Mouse (Mus musculus): Measurements from ENCODE around the gene Smagp. TPM values are rescaled to one million over a fixed set of nuclear protein-coding genes. Genes with fewer than 3 reads are reported as not detected.
"Not testable (repeated sequence)": the region's sequence is repeated elsewhere in the genome, so short reads cannot be mapped to it uniquely, and the experiment has no call there.

Smagp gene
- total RNA-seq, 2 experiments from 2014 or later = 21.6 to 22.6 TPM

DNA sequence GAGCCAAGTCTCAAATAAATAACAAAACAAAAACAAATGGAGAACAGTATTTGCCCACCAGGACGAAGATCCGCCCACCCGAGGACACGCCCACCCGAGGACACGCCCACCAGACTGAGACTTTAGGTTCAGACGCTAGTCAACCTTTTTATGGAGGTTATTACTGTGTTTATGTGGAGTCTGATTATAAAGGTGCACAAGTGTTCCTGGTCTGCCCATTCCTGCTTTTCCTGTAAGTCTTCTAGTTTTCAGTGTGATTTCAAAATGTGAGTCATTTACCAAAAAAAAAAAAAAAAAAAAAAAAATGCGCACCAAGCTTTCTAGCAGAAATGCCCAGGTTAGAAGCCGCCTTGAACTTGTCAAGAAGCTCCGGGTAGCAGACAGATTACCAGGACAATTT is 9.5 kb downstream of the Smagp start:
- DNase-seq = no peak

DNA sequence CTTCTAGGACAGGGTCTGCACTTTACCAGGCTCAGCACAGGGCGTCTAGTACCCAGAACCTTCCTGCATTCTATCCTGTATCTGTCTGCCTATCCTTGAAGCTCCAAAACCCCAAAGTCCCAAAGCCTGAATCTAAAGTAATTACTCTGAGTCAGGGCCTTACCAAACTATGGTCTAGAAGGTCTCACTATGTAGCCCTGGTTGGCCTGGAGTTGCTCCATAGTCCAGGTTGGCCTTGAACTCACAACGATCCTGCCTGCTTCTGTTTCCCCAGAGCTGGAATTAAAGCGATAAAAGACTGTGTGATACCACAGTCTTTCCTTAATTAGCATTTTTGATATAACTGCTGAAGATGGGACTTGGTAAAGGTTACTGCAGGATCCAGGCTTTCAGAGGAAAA is 12.3 kb downstream of the Smagp start:
- no peak for DNase-seq

DNA sequence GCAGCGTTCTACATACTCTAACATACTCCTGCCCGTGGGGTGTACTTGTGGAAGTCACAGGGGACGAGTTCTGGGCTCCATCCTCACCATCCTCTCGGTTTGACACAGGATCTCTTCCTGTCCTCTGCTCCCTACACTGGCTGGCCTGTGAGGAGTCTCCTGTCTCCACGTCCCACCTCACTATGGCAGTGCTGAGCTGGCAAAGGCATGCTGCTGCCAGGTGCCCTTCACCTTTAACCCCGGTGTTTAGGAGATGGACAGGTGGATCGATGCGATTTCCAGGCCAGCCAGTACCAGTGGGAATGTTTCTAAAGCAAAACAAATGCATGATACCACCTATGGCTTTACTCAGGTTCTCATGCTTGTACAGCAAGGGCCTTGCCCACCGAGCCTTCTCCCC is 13.0 kb downstream of the Smagp start:
- DNase-seq = no peak

DNA sequence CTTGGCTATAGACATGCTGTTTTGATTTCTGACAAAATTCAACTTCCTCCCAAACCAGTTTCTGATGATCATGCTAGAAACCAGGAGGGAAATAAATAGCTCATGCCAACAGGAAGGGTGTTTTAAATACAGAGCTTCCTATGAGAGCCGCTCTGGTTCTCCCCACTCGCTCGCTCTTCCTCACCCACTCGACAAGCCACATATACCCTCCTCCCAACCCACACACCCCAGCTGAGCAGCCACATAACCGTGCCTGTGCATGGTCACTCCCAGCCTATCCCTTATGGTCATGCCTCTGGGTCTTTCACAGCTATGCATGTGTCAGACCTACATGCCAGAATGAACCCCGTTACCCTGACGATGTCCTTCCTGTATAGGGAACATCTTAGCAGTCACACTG is 14.6 kb downstream of the Smagp start:
- DNase-seq = no peak

DNA sequence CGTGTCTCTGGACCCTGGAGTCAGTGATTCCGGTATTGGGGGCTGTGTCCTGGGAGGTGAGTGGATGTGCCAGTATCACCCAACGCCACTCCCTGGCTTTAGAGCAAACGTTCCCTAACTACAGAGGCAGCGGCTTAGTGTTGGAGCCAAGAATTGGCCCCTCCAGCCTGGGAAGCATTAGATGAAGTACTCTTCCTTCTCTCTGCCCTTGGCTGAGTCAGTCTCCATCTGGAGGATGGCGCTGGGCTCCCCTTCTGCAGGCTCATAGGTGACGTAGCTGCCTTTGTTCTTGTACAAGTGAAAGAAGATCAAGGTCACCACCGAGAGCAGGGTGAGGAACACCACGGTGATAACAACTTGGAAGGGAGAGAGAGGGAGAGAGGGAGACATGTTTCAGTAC is 15.1 kb downstream of the Smagp start:
- DNase-seq = not testable (repeated sequence)

DNA sequence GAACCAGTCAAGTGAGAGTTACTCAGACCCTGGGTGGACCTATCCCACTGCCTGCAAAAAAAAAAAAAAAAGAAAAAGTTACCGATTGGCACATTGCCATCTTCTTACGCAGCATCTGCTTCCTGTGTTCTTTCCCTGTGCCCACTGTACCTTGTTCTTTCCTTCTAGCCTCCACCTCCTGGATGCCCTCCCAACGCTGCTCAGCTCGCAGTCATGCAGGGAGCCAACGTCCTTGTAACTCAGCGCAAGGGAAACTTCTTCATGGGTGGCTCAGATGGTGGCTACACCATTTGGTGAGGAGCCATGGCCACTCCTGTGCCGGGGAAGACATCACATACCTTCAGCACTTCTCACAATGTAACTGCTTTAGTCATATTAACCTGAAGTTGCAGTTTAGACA is 17.5 kb downstream of the Smagp start:
- DNase-seq = no peak

DNA sequence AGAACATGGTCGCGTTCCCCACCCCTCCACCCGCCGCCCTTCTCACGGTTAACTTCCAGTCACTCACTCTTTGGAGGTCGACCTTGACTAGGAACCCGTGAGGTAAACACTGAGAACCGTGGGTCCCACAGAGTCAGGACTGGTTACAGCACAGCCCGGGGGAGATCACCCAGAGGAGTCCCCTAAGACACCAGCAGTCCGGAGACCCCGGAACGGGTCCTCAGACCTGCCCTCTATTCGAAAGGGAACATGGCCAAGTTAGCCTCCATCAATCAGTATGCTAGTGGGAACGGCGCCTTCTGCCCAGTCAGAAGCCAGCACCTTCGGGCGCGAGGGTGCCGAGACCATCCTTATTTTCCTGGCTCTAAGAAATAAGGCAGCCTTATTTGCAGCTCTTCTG is 20.5 kb downstream of the Smagp start:
- no peak for DNase-seq

DNA sequence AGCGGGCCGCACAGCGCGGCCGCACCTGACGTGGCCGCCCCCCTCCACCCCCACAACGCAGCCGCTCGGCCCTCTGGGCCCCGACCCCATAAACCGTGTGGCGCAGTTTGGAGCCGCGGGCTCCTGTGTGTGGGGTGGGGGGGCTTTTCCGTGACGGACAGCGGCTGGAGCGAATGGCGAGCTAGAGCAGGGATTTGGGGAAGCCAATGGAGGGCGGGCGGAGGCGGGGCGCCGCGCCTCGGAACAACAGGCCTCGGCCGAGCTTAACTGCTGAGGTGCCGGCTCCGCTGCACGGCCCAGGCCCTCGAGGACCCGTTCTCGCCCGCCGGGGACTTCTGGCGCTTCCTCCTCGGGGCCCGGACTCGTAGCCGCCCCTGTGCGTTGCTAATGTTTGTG is 20.9 kb downstream of the Smagp start:
- DNase-seq = peak; percentile 96

DNA sequence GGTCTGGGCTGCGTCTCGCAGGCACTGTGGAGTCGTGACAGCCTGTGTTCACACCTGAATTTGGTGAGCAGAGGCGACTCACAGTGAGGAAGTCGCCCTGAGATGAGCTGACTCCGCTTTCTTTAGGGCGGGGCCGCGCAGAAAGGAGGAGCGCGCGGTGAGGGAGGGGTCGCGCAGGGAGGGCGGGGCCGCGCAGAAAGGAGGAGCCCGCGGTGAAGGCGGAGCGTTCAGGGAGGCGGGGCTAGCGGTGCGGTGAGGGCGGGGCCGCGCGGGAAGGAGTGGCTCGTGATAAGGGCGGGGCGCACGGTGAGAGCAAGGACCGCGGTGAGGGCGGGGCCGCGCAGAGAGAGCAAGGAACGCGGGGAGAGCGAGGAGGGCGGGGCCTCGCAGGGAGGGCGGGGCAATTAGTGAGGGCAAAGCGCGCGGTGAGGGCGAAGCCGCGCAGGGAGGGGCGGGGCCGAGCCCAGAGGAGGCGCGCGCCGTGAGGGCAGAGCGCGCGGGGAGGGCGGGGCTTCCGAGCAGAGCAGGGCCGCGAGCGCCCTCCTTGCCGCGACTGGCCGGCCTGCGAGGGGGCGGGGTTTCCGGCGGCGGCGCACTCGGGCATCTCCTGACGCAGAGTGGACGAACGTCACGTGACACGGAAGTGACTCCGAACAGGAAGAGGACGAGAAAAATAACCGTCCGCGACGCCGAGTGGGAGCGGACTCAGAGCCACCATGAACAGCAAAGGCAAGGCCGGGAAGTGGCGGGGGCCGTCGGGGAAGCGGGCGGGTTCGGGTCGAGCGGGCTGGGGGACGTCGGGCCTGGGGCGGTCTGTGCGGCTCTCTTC is 21.5 kb downstream of the Smagp start, which contains the start of gene Dazap2:
Gene Dazap2, plus strand, starts transcription at position 354 of the 829 bp plus-strand sequence.
- peak; percentile 99 for DNase-seq

DNA sequence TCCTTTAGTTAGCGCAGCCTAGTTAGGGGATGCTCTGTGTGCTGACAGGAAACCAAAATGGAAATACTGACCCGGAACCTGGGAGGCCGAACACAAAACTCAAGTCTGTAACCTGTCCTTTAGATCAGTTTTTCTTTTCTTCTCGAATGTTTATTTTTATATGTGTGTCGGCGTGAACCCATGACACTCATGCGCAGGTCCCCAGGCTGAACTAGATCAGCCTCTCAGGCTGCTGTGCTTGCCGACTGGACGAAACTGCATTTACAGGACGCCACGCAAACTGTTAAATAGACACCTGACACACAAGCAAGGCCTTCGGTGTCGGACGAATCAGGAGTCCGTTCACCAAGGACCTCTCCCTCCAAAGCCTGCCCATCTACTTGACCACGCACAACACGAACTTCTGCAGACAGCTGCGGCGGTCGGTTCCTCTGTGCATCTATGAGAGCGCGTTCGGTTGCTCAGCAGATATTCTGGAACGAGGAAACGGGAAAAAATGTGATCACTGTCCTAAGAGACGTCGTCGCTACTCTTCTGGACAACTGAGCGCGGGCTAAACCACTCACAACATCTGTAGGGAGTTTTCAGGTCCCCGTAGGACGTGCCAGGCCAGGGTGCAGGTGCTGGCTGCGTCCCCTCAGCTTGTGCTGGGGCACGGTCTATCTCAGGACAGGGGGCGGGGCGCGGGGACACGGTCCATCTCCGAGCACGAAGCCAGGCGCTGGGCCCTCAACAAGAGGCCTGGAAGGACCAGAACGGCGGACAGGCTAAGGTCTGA is 22.3 kb downstream of the Smagp start:
- DNase-seq = no peak

DNA sequence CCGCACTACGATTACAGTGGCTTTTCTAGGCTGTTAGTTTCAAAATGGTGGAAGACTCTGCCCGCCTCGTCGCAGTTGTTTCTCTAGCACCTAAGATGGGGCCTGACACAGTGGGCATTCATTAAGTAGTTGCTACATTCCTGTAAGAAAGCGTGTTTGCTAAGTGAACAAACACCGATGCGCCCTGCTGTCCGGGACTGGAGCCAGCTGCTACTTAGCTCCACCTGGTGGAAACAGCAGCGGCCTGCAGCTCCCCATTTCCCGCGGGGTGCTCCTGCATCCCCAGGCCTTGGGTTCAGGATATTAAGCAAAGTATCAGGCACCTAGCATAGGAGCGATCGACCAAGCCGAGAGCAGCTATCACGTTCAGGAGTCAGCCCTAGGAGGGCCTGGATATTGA is 23.2 kb downstream of the Smagp start:
- peak; percentile 89 for DNase-seq

DNA sequence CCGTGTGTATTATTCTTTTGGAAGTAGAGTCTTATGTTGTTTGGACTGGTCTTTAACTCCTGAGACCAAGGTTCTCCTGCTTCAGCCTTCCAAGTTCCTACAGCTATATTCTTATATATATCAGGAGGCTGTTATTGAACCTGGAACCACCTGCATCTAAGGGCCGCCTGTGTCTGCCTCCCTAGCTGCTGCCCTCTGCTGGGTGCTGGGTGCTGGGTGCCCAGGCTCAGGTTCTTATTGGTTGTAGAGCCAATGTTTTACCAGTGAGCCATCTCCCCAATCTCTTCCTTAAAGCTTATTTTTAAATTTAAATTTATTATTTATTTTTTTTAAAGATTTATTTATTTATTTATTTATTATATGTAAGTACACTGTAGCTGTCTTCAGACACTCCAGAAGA is 24.3 kb downstream of the Smagp start:
- no peak for DNase-seq

DNA sequence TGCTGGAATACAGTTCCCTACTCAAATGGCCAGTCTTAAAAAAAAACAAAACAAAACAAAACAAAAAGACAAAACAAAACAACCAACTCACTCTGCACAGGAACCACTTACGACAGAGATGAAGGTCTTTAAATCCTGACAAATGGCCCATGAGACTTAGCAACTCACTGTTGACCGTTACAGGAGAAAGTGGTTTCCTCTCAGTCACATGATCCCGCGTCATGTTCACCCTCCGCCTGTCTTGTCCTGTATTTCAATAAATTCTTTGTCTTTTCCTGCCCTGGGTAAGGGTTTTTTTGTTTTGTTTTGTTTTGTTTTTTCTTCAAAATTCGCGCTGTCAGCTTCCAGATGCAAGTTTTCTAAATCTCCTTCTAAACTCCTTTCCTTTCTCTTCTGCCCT is 24.8 kb downstream of the Smagp start:
- no peak for DNase-seq

DNA sequence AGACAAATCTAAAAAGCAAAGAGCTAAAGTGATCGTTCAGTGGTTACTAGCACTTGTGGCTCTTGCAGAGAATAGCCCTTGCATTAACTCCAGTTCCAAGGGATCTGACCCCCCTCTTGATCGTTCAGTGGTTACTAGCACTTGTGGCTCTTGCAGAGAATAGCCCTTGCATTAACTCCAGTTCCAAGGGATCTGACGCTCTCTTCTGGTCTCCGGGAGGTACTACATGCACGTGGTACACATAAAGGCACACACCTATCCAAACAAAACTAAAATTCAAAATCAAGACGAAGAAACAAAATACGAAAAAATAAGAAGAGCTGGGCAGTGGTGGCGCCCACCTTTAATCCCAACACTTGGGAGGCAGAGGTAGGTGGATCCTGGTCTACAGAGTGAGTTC is 30.1 kb downstream of the Smagp start:
- not testable (repeated sequence) for DNase-seq

DNA sequence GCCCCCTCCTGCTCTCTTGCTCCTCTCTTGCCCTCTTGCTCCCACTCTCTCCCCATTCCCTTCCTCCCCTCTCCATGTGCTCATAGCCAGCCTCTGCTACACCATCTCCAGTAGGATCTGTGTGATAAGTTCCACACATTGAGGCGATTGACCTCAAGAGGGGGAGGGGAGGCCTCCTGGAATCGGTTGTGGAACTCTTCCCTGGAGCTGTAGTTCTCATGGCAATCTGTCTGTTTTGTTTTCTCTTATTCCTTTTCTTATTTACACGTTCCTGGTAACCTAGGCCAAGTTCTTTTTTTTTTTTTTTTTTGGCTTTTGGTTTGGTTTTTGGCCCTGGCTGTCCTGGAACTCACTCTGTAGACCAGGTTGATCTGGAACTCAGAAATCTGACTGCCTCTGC is 35.1 kb downstream of the Smagp start:
- DNase-seq = no peak

DNA sequence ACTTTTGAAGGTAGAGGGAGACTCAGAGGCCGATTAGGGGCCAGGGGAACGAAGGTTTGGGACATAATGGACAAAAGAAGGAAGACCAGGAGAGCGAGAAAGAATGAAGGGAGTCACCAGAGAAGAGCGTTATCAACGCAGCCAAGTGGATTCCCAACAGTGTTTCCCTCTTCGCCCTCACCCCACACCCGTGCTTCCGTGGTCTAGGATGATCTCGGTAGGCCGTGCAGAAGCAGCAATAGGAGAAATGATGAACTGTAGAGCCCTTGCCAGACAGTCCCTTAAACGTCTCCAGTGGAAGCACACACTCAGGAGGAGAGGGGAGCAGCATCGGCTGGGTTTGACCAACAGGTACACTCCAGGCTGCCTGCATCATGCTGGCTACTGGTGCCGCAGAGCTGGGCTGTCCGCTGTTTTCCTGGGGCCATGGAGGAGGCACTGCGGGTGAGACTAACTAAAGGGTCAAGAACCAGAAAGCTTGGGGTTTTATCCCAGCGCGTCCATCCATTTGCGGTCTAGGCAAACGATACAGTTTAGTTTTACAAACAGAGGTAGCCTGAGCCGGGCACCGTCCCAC is 36.0 kb downstream of the Smagp start:
- DNase-seq = no peak

DNA sequence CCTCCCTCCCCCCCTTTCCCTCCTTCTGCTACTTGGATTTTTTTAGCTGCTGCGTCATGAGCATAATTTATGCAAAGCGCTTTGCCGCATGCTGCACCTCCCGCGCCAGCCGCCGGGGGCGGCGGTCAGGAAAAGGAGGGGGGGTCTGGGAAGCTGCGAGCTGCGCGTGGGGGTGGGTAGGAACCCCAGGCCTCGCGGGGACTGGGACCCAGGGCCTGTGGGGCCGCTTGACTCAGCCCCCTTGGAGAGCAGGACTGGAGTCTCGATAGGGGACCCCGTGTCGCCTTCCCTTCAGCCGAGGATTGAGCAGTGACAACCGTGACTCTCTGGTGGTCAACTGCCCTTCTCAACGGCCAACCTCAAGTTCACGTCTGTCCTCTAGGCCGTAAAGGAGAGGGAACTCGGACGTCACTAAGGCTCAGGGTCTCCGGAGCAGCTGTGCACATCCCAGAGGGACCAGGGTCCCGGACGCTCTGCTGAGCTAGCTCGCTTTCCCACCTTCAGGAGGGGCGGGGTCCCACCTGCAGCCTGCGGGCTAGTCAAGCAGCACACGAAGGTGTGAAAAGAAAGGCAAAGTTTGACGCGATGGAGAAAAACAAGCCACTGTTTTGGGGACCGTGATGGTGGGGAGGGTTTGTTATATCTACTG is 36.6 kb downstream of the Smagp start:
- DNase-seq = peak; percentile 88

DNA sequence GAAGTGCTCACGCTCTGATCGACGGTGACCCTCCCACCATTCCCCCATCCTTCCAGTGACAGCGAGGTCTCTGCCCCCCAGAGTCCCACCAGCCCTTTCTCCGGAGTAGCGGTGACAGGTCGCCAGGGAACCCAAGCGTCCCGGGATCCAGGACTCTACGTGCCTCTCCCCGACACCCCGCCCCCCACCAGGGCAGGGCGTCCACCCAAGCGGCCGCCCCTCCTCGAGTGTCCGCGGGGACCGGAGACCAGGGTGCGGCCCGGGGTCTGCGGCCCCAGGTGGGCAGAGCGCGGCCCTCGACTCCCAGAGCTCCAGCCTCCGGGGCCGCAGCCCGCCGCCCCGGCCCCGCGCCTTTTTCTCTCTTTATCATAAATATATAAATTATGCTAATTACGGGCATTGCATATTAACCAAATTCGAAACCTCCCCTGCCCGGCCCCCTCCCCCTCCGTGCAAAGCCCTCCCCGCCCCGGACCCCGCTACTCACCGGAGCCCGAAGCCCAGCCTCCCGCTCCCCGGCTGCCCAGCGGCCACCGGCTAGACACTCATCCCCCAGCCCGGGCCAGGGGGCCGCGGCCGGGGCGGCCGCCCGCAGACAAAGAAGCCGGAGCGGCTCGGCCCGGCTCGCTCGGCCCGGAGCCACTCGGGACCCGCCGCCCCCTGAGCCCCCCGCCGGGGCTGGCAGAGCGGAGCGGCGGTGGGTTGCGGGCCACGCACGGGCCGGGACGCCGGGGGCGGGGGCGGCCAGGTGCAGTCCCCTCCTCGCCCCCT is 37.3 kb downstream of the Smagp start, which contains the start of gene Pou6f1:
Gene Pou6f1, minus strand, starts transcription at position 709 of the 771 bp plus-strand sequence.
- DNase-seq = peak; percentile 70

DNA sequence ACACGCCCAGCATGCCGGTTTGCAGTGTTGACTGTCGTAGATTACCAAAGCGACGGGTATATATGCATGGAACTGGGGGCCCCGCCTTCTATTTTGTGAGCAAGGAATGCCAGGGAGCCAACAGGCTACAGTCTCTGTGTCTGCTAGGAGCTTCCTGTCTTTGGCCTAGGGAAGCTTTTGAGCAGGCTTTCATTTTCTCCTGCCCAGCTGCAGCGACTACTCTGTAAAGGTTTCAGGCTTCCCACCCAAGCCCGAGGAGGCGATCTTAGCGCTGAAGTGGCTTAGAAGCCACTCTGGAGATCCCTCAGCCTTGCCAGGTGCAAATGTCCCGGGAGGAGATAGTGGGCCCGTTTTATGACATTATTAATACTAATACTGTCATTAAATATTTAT is 37.9 kb downstream of the Smagp start:
- DNase-seq = peak; percentile 61

DNA sequence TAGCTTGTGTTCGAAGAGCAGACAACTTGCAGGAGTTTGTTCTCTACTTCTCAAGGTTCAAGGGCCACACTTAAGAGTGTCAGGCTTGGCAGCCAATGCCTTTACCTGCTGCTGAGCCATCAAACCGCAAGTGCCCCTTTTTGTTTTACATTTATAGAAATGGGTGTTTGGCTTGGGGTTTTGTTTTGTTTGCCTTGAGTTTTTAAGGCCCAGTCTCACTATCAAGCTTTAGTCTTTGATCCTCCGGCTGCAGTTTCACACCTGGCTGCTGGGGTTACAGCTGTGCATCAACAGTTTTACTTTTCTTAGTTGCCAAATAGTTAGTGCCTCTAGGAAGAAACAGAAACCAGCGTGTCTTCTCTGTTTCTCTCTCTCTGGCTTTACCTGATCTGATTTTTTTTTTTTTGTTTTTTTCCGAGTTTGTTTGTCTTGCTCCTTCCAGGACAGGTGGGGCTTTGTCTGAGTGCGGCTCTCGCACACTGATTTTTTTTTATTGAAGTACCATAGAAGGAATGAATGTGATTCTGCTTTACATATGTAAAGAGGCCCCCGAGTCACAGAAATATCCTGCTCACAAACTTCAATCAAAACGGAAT is 38.4 kb downstream of the Smagp start:
- no peak for DNase-seq

DNA sequence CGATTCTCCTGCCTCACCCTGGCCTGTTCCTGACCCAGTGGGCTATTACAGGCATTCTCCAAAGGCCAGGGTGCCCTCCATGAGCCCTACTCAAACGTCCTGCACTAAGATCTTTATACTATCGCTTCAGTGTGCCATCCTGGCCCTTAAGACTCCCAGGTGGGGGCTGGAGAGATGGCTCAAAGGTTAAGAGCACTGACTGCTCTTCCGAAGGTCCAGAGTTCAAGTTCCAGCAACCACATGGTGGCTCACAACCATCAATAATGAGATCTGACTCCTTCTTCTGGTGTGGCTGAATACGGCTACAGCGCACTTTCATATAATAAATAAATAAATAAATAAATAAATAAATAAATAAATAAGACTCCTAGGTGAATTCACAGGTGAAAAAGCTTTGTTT is 43.9 kb downstream of the Smagp start:
- DNase-seq = no peak

DNA sequence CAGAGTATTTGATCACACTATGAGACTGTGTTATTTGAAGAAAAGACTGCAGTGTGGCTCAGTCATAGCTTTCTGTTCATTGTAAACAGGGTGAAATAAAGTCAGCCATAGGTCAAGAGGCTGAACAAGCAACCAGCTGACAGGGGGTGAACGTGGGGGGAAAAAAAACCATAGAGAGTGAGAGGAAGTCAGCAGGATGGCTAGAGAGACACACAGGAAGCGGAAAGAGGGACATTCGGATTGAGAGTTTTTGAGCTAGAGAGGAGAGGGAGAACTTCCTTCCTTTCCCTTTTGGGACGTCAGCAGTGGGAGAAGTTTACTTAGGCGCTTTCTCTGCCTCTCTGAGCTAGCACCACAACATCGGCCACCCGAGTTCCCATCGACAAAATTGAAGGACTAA is 46.3 kb downstream of the Smagp start:
- no peak for DNase-seq
